Mouse (Mus musculus) mature B cell (primary cell): ENCODE data around the gene Sipa1l1.

Experiments used
- in situ Hi-C: fragments of 300-500 bp; cut with MboI; formaldehyde crosslinking; loops from 2 replicates; pipeline ENCODE4 v1.14.3; 2019

The Sipa1l1 gene

DNA sequence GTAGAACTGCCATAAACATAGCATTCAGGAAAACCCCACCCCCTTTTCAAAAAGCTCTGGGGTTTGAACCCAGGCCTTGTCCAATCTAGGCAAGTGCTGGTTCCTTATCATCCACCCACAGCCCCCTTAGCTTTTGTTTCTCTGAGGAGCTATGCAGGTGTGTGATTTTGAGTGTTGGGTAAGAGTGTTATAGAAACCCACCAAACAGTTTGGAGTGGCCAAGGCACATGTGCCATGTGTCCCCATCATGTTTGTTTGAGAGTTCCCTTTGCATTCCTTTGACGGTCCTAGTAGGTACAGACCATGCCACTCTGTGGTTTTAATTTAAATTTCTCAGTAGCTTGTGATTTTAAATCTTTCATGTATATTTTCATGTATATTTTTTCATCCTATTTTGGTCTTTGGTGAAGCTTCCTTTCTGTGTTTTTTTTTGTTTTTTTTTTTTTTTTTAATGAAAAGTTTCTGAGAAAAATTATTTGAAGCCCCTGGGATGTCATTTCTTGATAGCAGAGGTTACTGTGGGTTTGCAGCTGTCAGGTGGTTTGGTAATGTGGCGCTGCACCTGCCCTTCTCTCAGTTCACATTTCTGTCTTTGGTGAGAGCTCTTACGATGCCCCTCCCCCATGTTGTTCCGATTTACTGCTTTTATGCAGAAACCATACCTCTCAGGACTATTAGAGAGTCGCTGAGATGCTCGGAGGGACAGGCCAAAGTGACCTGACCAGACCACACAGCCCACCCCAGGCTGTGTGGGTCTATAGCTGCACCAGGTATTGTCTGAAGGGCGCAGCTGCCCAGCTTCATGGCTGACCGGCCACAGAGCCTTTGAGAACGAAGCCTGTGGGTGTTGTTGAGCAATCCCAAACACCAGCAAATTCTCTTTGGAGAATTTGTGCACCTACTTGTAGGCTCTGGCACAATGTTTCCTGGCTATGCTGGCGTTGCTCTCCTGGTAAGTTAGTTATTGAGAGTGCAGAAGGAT is 126.1 kb downstream of the Sipa1l1 start:
- in situ Hi-C loops: no loop called here

DNA sequence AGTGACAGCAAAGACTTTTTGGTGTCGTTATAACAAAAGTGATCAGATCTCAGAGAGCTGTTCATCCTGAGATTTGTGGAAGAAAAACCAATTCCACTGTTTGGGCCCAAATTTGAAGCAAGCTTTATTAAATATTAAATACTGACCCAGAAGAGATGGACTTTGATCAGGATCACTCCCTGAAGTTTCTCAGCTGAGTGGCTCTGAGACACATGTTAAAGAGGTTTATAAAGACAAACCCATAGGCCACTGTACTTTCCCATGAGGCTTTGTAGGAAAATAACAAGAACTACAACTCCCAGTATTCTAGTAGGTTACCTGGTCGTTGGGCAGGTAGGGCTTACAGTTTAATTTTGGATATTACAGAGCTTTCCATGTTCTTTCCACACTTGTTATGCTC is 127.2 kb downstream of the Sipa1l1 start:
- in situ Hi-C loops: no loop called here

DNA sequence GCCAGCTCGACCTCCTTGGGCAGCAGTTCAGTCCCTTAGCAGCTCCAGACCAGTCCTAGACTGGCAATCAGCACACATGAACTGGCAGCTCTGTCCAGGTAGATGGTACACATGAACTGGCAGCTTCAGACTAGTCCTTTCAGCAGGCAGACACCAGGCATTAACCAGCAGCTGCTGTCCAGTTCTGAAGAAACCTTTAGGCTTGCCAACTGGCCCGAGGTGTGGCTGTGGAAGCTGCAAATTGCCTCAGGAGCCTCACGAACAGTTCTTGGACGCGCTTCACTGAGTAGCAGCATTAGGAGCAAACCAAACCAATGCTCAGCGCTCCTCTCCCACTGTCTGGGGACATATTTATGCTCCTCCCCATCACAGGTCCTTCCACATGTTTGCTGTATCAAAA is 128.1 kb downstream of the Sipa1l1 start:
- in situ Hi-C loops: no loop called here

DNA sequence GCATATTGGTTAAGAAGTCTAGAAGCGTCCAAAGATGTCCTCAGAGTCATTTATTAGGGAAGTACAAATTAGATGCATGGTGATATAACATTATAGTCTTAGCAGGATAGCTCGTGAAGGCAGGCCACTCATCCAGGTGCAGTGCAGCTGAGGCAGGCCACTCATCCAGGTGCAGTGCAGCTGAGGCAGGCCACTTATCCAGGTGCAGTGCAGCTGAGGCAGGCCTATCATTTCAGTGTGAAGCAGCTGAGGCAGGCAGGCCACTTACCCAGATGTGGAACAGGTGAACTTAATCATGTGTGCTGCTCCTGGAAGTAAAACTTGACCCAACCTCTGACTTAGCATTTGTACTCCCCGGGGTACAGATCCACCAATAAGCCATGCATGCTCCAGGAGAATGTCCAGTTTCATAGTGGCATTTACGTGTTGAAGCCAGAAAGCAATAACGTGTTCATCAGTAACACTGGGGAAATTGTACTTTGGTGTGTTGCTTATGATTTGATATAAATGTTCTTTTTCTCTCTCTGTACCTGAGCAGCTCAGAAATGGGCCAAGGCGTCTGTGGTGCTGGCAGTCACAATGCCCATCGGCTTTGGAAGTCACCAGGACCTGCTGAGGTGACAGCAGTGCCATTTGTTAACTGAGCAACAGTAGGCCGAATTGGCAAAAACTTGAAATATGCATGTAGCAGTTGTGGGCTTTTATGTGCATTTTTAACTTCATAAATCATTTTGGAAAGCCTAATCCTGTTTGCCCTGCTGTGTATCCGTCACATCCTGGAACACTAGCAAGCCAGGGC is 129.7 kb downstream of the Sipa1l1 start:
- in situ Hi-C loops: no loop called here

GRCm38 (mm10) chr12:82304140-82304539 is 135.0 kb downstream of the Sipa1l1 start:
- in situ Hi-C loops: no loop called here

- in situ Hi-C loops: no loop called here
These were observed 136.9 kb downstream of the Sipa1l1 start for GRCm38 (mm10) chr12:82306035-82306434.

DNA sequence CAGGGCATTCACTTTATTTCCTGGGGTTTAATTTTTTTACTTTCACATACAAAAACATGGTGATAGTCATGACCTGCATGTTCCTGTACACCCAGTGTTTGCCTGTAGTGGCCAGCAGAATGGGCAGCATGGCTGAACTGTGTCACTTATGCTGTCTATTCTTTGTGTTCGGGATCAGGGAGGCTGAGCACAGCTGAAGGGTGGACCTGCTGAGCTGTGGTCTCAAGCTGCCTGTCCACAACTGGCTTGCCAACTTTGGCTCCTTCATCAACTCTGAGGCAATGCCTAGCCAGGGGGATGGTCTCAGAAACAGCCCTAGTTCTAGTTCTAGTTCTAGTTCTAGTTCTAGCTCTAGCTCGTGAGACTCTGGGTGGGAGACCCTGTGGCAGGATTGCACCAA is 142.5 kb downstream of the Sipa1l1 start:
- in situ Hi-C loops: no loop called here

DNA sequence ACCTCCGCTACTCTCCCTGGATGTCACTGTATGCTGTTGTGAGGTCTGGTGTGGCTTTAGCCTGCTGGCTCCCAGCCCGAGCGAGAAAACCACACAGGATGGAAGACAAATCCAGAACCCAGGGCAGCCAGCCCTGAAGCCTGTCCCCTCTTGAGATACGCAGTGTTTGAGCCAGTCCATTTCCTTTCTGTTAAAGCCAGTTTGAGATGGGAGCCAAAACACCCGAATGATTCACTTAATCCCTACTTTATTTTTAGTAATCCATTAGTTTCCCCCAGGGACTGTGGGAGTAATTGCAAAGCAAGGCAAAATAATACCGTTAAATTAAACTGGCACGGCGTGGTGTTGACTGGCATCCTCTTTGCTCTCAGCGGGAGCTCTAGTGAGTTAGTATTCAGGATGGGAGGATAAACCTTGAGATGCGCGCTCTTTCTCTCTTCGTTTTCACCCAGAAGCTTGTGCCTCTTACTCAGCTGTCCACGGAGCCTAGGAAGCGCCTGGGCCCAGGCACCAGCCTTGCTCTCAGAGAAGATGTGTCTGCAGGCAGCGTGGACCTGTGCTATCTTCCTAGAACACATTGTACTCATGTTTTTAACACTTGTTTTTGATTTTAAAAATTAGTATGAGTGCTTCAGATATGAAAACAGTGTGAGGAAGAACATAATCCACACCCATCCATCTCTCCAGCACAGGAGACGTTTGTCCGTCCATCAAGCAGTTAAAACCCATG is 143.1 kb downstream of the Sipa1l1 start:
- in situ Hi-C loops: no loop called here

GRCm38 (mm10) chr12:82313091-82313490 is 144.0 kb downstream of the Sipa1l1 start:
- in situ Hi-C loops: no loop called here

- in situ Hi-C loops: no loop called here
These were observed 150.5 kb downstream of the Sipa1l1 start for GRCm38 (mm10) chr12:82319436-82320131.

DNA sequence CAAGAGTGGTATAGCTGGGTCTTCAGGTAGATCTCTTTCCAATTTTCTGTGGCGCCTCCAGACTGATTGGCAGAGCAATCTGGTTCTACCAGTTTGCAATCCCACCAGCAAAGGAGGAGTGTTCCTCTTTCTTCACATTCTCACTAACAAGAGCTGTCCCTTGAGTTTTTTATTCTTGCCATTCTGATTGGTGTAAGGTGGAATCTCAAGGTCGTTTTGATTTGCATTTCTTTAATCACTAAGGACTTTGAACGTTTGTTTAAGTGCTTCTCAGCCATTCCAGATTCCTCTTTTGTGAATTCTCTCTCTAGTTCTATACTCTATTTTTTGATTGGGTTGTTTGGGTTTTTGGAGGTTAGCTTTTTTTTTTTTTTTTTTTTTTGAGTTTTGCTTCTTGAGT is 151.1 kb downstream of the Sipa1l1 start:
- in situ Hi-C loops: no loop called here

- in situ Hi-C loops: no loop called here
These were observed 152.3 kb downstream of the Sipa1l1 start for GRCm38 (mm10) chr12:82321397-82321796.

- in situ Hi-C loops: no loop called here
These were observed 152.7 kb downstream of the Sipa1l1 start for GRCm38 (mm10) chr12:82321855-82322254.

- in situ Hi-C loops: no loop called here
These were observed 153.8 kb downstream of the Sipa1l1 start for GRCm38 (mm10) chr12:82322759-82323451.

- in situ Hi-C loops: no loop called here
These were observed 155.5 kb downstream of the Sipa1l1 start for GRCm38 (mm10) chr12:82324621-82325020.

- in situ Hi-C loops: no loop called here
These were observed 156.4 kb downstream of the Sipa1l1 start for GRCm38 (mm10) chr12:82325502-82325901.

GRCm38 (mm10) chr12:82326438-82326837 is 157.3 kb downstream of the Sipa1l1 start:
- in situ Hi-C loops: no loop called here

GRCm38 (mm10) chr12:82328112-82328511 is 159.0 kb downstream of the Sipa1l1 start:
- in situ Hi-C loops: no loop called here

- in situ Hi-C loops: no loop called here
These were observed 163.9 kb downstream of the Sipa1l1 start for GRCm38 (mm10) chr12:82332836-82333614.

GRCm38 (mm10) chr12:82333999-82334398 is 164.9 kb downstream of the Sipa1l1 start:
- in situ Hi-C loops: no loop called here
